Mouse (Mus musculus) forebrain, embryonic 14.5 days (tissue): ENCODE data around the gene Safb2. TPM values are rescaled to one million over a fixed set of nuclear protein-coding genes. Genes with fewer than 3 reads are reported as not detected.
A peak's percentile ranks its signal among the peaks of the same experiment; 100 is the strongest.
"Not testable (repeated sequence)": the region's sequence is repeated elsewhere in the genome, so short reads cannot be mapped to it uniquely, and the experiment has no call there.

ENCODE experiments used
- ATAC-seq: fragments of 200-750 bp; cut with Nextera tagmentation; 2 replicates; pipeline ENCODE4 v1.8.0; 2017; ENCODE audit warnings: mild to moderate bottlenecking, moderate library complexity
- DNase-seq: peaks from one replicate; pipeline ENCODE4 v3.0.0-alpha.2; 2015; ENCODE audit warnings: low spot score
- H3K27ac ChIP-seq: fragments of 300-500 bp; sonication (generic); 2 replicates; pipeline ENCODE4 v1.5.1; 2014; ENCODE audit warnings: low read depth, mild to moderate bottlenecking, control low read depth, low read length, moderate library complexity
- H3K27me3 ChIP-seq: fragments of 300-500 bp; sonication (generic); replicated peaks from 2 replicates; pipeline ENCODE4 v1.6.1; 2014; ENCODE audit warnings: low read length, control low read depth, mixed read lengths; ENCODE audit not compliant: control insufficient read depth, insufficient read depth
- H3K36me3 ChIP-seq: fragments of 300-500 bp; sonication (generic); 2 replicates; pipeline ENCODE4 v1.6.1; 2014; ENCODE audit warnings: low read length, control low read depth; ENCODE audit not compliant: control insufficient read depth, insufficient read depth
- H3K4me1 ChIP-seq: fragments of 300-500 bp; sonication (generic); 2 replicates; pipeline ENCODE4 v1.6.1; 2014; ENCODE audit warnings: antibody characterized with exemption, low read length, control low read depth; ENCODE audit not compliant: control insufficient read depth, insufficient read depth
- H3K4me2 ChIP-seq: fragments of 300-500 bp; sonication (generic); 2 replicates; pipeline ENCODE4 v1.6.1; 2014; ENCODE audit warnings: mild to moderate bottlenecking, control low read depth, low read length
- H3K4me3 ChIP-seq: fragments of 300-500 bp; sonication (generic); 2 replicates; pipeline ENCODE4 v1.5.1; 2014; ENCODE audit warnings: low read depth, low read length, control low read depth
- H3K9ac ChIP-seq: fragments of 300-500 bp; sonication (generic); 2 replicates; pipeline ENCODE4 v1.6.1; 2014; ENCODE audit warnings: mild to moderate bottlenecking, low read length, control low read depth, moderate library complexity
- H3K9me3 ChIP-seq: fragments of 300-500 bp; sonication (generic); replicated peaks from 2 replicates; pipeline ENCODE4 v1.6.1; 2016; ENCODE audit warnings: low read length, control low read depth, mixed read lengths; ENCODE audit not compliant: control insufficient read depth
- WGBS: fragments of 180-500 bp; shearing (Covaris S2); extraction: QIAGEN DNeasy Blood & Tissue Kit; methylation state at CpG from one replicate; pipeline ENCODE4 v1.1.7; 2014; 5-methylcytosine and 5-hydroxymethylcytosine counted together
- polyA plus RNA-seq: library from polyadenylated mRNA; unstranded; fragments of >200 nt; fragmentation: Nextera tagmentation; extraction: Ambion mirVana; gene quantifications from 2 replicates; pipeline ENCODE4 v1.2.1, GENCODE M21; 2014

Safb2 gene
- polyA plus RNA-seq, 1 experiment from 2014 or later: 28.7 TPM

- H3K9ac ChIP-seq: no peak overlapping the region
- DNase-seq (no peak), ATAC-seq (no peak)
- no peak overlapping the region for H3K4me3 ChIP-seq
- H3K27me3 ChIP-seq: no peaks in the 10 kb centered on the region
- 91% methylated on average over 3 of the region's 3 CpGs for WGBS
- H3K9me3 ChIP-seq: no peaks in the 10 kb centered on the region
- H3K27ac ChIP-seq: no peak overlapping the region
- H3K4me1 ChIP-seq: peaks cover 16% of the 10 kb centered on the region
- H3K4me2 ChIP-seq: peak overlapping the region; percentile 77
- peaks cover 35% of the 10 kb centered on the region for H3K36me3 ChIP-seq
Observed at GRCm38 (mm10) chr17:56625495-56625894, 41.1 kb upstream of the Safb2 start.

GRCm38 (mm10) chr17:56617628-56618027, 33.2 kb upstream of the Safb2 start:
- Histone ChIP-seq H3K27ac (no peak overlapping the region), H3K4me2 (no peak overlapping the region), H3K36me3 (peaks cover 80% of the 10 kb centered on the region), H3K9ac (no peak overlapping the region), H3K4me3 (no peak overlapping the region), H3K27me3 (no peaks in the 10 kb centered on the region), H3K4me1 (peaks cover 8% of the 10 kb centered on the region), H3K9me3 (no peaks in the 10 kb centered on the region)
- no peak for ATAC-seq
- no peak for DNase-seq
- 92% methylated on average over 8 of the region's 8 CpGs for WGBS

- Histone ChIP-seq H3K27ac (no peak overlapping the region), H3K4me2 (no peak overlapping the region), H3K4me1 (peaks cover 10% of the 10 kb centered on the region), H3K9me3 (no peaks in the 10 kb centered on the region), H3K4me3 (no peak overlapping the region), H3K36me3 (peaks cover 71% of the 10 kb centered on the region), H3K9ac (no peak overlapping the region), H3K27me3 (no peaks in the 10 kb centered on the region)
- WGBS: 87% methylated on average over 3 of the region's 3 CpGs
- no peak for DNase-seq
- no peak for ATAC-seq
Observed at GRCm38 (mm10) chr17:56616725-56617124, 32.3 kb upstream of the Safb2 start.

GRCm38 (mm10) chr17:56615792-56616191, 31.4 kb upstream of the Safb2 start:
- WGBS: 86% methylated on average over 4 of the region's 4 CpGs
- no peak overlapping the region for H3K27ac ChIP-seq
- H3K9me3 ChIP-seq: no peaks in the 10 kb centered on the region
- H3K27me3 ChIP-seq: no peaks in the 10 kb centered on the region
- H3K4me3 ChIP-seq: no peak overlapping the region
- no peak for DNase-seq
- H3K4me2 ChIP-seq: no peak overlapping the region
- H3K9ac ChIP-seq: no peak overlapping the region
- ATAC-seq: no peak
- peaks cover 65% of the 10 kb centered on the region for H3K36me3 ChIP-seq
- peaks cover 10% of the 10 kb centered on the region for H3K4me1 ChIP-seq

- H3K4me2 ChIP-seq: peak overlapping the region; percentile 81; the same call in 1 of the 2 replicates
- 92% methylated on average over 11 of the region's 11 CpGs for WGBS
Observed at GRCm38 (mm10) chr17:56615136-56615784, 30.9 kb upstream of the Safb2 start.

GRCm38 (mm10) chr17:56614391-56615135, 30.2 kb upstream of the Safb2 start:
- peak overlapping the region; percentile 81 for H3K4me2 ChIP-seq
- H3K27ac ChIP-seq: no peak overlapping the region
- 30% methylated on average over 14 of the region's 14 CpGs for WGBS
- peak overlapping the region; percentile 78 for H3K9ac ChIP-seq
- peaks cover 53% of the 10 kb centered on the region for H3K36me3 ChIP-seq
- H3K4me3 ChIP-seq: peak overlapping the region; percentile 71
- no peaks in the 10 kb centered on the region for H3K27me3 ChIP-seq
- DNase-seq (no peak), ATAC-seq (no peak)
- H3K9me3 ChIP-seq: no peaks in the 10 kb centered on the region
- peaks cover 18% of the 10 kb centered on the region for H3K4me1 ChIP-seq

More at GRCm38 (mm10) chr17:56615136-56615784, 30.9 kb upstream of the Safb2 start:
- Histone ChIP-seq H3K36me3 (peaks cover 60% of the 10 kb centered on the region), H3K9ac (no peak overlapping the region; the same call in 1 of the 2 replicates), H3K27ac (no peak overlapping the region), H3K27me3 (no peaks in the 10 kb centered on the region), H3K4me3 (no peak overlapping the region), H3K4me1 (peaks cover 14% of the 10 kb centered on the region), H3K9me3 (no peaks in the 10 kb centered on the region)
- no peak for ATAC-seq
- no peak for DNase-seq

- not testable (repeated sequence) for H3K27me3 ChIP-seq, H3K9me3 ChIP-seq, ATAC-seq, DNase-seq
- H3K4me3 ChIP-seq: peak overlapping the region; percentile 71
- WGBS: under 1% methylated on average over 26 of the region's 26 CpGs
- peaks cover 46% of the 10 kb centered on the region for H3K36me3 ChIP-seq
- peak overlapping the region; percentile 81 for H3K4me2 ChIP-seq
- peak overlapping the region; percentile 78 for H3K9ac ChIP-seq
- peak overlapping the region; percentile 88 for H3K27ac ChIP-seq
- peaks cover 19% of the 10 kb centered on the region for H3K4me1 ChIP-seq
Observed at GRCm38 (mm10) chr17:56613893-56614292, 29.5 kb upstream of the Safb2 start.

GRCm38 (mm10) chr17:56613236-56613844, 29.0 kb upstream of the Safb2 start, which contains the start of gene Rpl36:
TSS of gene Rpl36 (plus strand) at chr17:56613416.
- no peaks in the 10 kb centered on the region for H3K27me3 ChIP-seq
- peak within 1 kb of the TSS; percentile 88 for H3K27ac ChIP-seq
- peak; percentile 65 for ATAC-seq
- H3K9me3 ChIP-seq: no peaks in the 10 kb centered on the region
- peak within 1 kb of the TSS; percentile 78 for H3K9ac ChIP-seq
- H3K4me1 ChIP-seq: peaks cover 24% of the 10 kb centered on the region
- DNase-seq: peak; percentile 96
- H3K4me3 ChIP-seq: peak within 1 kb of the TSS; percentile 71
- peaks cover 40% of the 10 kb centered on the region for H3K36me3 ChIP-seq
- WGBS: under 1% methylated on average over 52 of the region's 52 CpGs
- H3K4me2 ChIP-seq: peak within 1 kb of the TSS; percentile 81
